Mouse (Mus musculus) central nervous system, embryonic 18 days (tissue): ENCODE measurements around the gene Lrrc31. TPM values are rescaled to one million over a fixed set of nuclear protein-coding genes. Genes with fewer than 3 reads are reported as not detected.

ENCODE experiments used
- polyA plus RNA-seq: library from polyadenylated mRNA; depleted of rRNA; stranded (reverse); fragments of >200 nt; gene quantifications from 2 replicates; pipeline ENCODE4 v1.2.3, GENCODE M21; 2012; rRNA removed

Lrrc31 gene
- 0.12 TPM in 1 of 2 replicates, not detected in the other for polyA plus RNA-seq

GRCm38 (mm10) chr3:30699711-30700505 lies at the start of gene Lrrc31:
TSS of gene Lrrc31 (minus strand) at chr3:30699843.

DNA sequence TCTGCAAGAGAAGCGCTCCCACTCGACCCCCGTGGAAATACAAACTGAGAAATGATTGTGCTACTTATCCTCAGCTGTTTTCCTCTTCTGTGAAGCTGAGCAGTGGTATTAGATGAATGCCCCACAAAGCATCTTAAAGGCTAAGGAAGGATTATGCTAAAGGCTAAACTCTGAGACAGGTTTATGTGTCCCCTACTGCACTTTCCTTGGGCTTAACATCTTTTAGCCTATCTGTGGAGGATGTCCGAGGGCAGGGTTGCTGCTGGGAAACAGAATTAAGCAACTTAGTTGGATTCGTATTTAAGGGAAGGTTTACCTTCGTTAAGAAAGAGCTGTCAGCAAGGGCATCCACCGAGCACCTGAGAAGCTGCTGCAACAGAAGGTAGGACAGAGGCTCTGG lies 46.4 kb upstream of the Lrrc31 start, which contains the start of gene Samd7:
TSS of gene Samd7 (plus strand) at position 288 of the 400 bp plus-strand sequence.

DNA sequence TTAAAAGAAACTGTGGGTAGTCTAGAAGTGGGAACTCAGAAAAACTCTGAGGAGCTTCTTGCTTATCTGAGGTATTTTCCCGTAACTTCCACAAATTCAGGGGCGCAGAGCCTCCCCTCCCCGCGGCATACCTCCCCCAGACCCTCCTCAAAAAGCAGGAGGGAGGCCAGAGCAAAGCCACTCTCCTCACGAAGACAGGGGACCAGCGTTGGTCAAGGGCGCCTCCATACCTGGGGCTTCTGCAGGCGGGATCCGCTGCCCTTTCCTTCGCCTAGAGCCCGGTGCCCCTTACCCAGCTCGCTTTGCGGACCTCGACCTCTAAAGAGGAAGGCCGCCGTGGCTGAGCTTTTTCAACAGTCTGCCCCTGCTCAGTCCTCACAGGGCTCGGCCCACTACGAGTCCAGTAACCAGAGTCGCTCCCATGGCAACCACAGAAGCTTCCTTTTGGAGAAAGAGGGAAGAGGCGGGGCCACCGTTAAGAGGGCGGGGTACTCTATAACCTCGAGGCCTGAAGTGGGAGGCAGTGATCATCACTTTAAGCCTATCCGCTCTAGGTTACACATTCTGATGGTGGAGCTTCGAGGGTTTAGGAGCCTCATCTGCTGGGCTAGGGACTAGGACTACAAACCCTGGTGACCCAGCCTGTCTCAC lies 52.1 kb downstream of the Lrrc31 start, which contains the start of gene Lrrc34:
TSS of gene Lrrc34 (minus strand) at position 430 of the 651 bp plus-strand sequence.

GRCm38 (mm10) chr3:30644207-30644606 lies 55.4 kb downstream of the Lrrc31 start, which contains the start of gene Lrriq4:
TSS of gene Lrriq4 (plus strand) at chr3:30644507.

Other genes starting within 250 kb of the Lrrc31 start
- gene Mecom, start 151.8 kb downstream of the Lrrc31 start, polyA plus RNA-seq: 3.1 and 3.3 TPM in 2 replicates
- gene Actrt3, start 99.9 kb downstream of the Lrrc31 start, polyA plus RNA-seq: 0.34 and 0.45 TPM in 2 replicates
- 17.5 and 17.8 TPM in 2 replicates for gene Mynn, start 97.8 kb downstream of the Lrrc31 start, polyA plus RNA-seq
- 0.04 TPM in 1 of 2 replicates, not detected in the other for gene Lrriq4, start 55.3 kb downstream of the Lrrc31 start, polyA plus RNA-seq
- gene Lrrc34, start 52.0 kb downstream of the Lrrc31 start, polyA plus RNA-seq: 0.34 and 0.68 TPM in 2 replicates
- 0.27 TPM in 2 replicates for gene Samd7, start 46.5 kb upstream of the Lrrc31 start, polyA plus RNA-seq
- gene Sec62, start 93.0 kb upstream of the Lrrc31 start, polyA plus RNA-seq: 58.7 and 63.7 TPM in 2 replicates
- 0.96 and 1.3 TPM in 2 replicates for gene Gpr160, start 156.1 kb upstream of the Lrrc31 start, polyA plus RNA-seq